Mouse (Mus musculus): ENCODE data around the gene Mphosph8. TPM values are rescaled to one million over a fixed set of nuclear protein-coding genes. Genes with fewer than 3 reads are reported as not detected.
A peak's percentile ranks its signal among the peaks of the same experiment; 100 is the strongest.

Mphosph8 gene
- polyA plus RNA-seq, 1 experiment from 2014 or later = 34.8 TPM

DNA sequence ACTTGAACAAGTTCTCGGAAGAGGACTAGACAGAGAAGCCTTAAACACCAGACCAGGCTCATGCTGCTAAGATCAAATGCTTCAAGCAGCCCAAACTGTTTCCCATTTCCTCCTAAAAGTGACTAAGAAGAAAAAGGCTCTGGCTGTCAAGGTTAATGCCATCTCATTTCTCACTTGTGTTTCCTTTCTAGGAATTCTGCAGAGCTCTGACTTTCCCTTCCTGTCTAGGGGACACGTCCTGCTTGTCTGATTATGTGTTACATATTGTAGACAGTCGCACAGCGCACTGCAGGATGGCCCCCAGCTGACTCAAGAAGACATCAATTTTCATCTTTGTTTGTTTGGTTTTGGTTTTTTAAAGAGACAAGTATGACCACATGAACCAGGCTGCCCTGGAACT is 37.6 kb downstream of the Mphosph8 start:
- Histone ChIP-seq H3K27me3 (ENCODE audit: control insufficient read depth, insufficient read depth, low read length) (no peaks in the 10 kb centered on the region), H3K9me3 (replicated peaks; ENCODE audit: control insufficient read depth, low read length) (no peaks in the 10 kb centered on the region), H3K4me2 (ENCODE audit: low read depth, low read length) (no peak overlapping the region), H3K9ac (replicated peaks; ENCODE audit: low read length) (no peak overlapping the region), H3K36me3 (replicated peaks; ENCODE audit: control insufficient read depth, insufficient read depth, low read depth, low read length) (no peaks in the 10 kb centered on the region; the same call in 1 of the 2 replicates), H3K4me1 (ENCODE audit: control insufficient read depth, insufficient read depth, low read length) (no peaks in the 10 kb centered on the region), H3K4me3 (ENCODE audit: low read depth, low read length) (no peak overlapping the region), H3K27ac (replicated peaks; ENCODE audit: low read depth, low read length) (no peak overlapping the region)
- WGBS = 81% methylated on average over 4 of the region's 4 CpGs
- ATAC-seq (replicated peaks; ENCODE audit: insufficient number of reproducible peaks, low FRiP score, low TSS enrichment, low read depth) (no peak), DNase-seq (ENCODE audit: low spot score) (peak; percentile 4)

DNA sequence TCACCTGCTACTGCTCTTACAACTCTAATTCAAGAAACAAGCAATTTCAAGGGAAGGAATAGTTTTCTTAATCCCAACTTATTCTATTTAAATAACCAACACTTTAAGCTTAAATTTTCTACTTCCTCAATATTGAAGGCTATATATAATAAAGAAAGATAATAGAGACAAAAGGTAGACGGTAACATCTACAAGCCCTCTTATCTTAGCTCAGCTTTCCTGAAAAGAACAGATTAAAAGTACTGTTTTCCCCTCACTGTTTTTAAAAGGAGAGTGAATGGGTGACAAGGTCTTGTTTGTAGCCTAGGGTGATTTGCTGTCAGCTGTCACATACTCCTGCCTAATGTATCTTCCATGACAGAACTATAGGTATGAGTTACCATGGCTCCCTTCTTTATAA is 58.4 kb downstream of the Mphosph8 start:
- Histone ChIP-seq H3K9ac (replicated peaks; ENCODE audit: low read length) (no peak overlapping the region), H3K4me1 (ENCODE audit: control insufficient read depth, insufficient read depth, low read length) (no peaks in the 10 kb centered on the region), H3K4me3 (ENCODE audit: low read depth, low read length) (no peak overlapping the region), H3K9me3 (replicated peaks; ENCODE audit: control insufficient read depth, low read length) (no peaks in the 10 kb centered on the region), H3K27me3 (ENCODE audit: control insufficient read depth, insufficient read depth, low read length) (no peaks in the 10 kb centered on the region), H3K27ac (replicated peaks; ENCODE audit: low read depth, low read length) (no peak overlapping the region), H3K36me3 (replicated peaks; ENCODE audit: control insufficient read depth, insufficient read depth, low read depth, low read length) (no peaks in the 10 kb centered on the region), H3K4me2 (ENCODE audit: low read depth, low read length) (no peak overlapping the region)
- DNase-seq (ENCODE audit: low spot score) (no peak), ATAC-seq (replicated peaks; ENCODE audit: insufficient number of reproducible peaks, low FRiP score, low TSS enrichment, low read depth) (no peak)
- 84% methylated on average over 1 of the region's 1 CpGs for WGBS

DNA sequence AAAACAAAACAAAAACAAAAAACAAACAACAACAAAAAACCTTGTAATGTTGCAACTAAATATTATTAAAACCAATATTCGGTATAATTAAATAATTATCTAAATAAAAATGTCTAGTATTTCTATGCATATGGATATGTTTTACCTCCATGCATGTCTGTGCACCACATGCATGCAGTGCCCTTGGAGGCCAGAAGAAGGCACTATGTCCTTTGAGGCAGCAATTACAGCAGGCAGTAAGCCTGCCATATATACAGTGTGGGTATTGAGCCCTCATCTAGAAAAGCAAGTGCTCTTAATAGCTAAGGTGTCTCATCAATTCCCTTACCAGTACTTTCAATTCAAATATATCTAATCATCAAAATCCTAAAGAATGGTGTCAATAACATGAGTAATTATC is 72.1 kb downstream of the Mphosph8 start:
- 84% methylated on average over 1 of the region's 1 CpGs for WGBS
- Histone ChIP-seq H3K4me3 (ENCODE audit: low read depth, low read length) (no peak overlapping the region), H3K4me2 (ENCODE audit: low read depth, low read length) (no peak overlapping the region), H3K4me1 (ENCODE audit: control insufficient read depth, insufficient read depth, low read length) (no peaks in the 10 kb centered on the region), H3K9me3 (replicated peaks; ENCODE audit: control insufficient read depth, low read length) (no peaks in the 10 kb centered on the region), H3K9ac (replicated peaks; ENCODE audit: low read length) (no peak overlapping the region), H3K27me3 (ENCODE audit: control insufficient read depth, insufficient read depth, low read length) (no peaks in the 10 kb centered on the region), H3K27ac (replicated peaks; ENCODE audit: low read depth, low read length) (no peak overlapping the region), H3K36me3 (replicated peaks; ENCODE audit: control insufficient read depth, insufficient read depth, low read depth, low read length) (no peaks in the 10 kb centered on the region; the same call in 1 of the 2 replicates)
- DNase-seq (ENCODE audit: low spot score) = no peak
- ATAC-seq (replicated peaks; ENCODE audit: insufficient number of reproducible peaks, low FRiP score, low TSS enrichment, low read depth) = no peak

Other genes with a start within 250 kb of the Mphosph8 start
- gene Cenpj, start 92.8 kb upstream of the Mphosph8 start, polyA plus RNA-seq (2014; fragmentation: Nextera tagmentation; extraction: Ambion mirVana) = 21.7 and 26.0 TPM in 2 replicates
- 1.0 and 1.3 TPM in 2 replicates for gene Parp4, start 92.6 kb upstream of the Mphosph8 start, polyA plus RNA-seq (2014; fragmentation: Nextera tagmentation; extraction: Ambion mirVana)
- gene Pspc1, start 110.1 kb downstream of the Mphosph8 start, polyA plus RNA-seq (2014; fragmentation: Nextera tagmentation; extraction: Ambion mirVana) = 59.6 and 60.2 TPM in 2 replicates
- gene Zmym5, start 143.5 kb downstream of the Mphosph8 start, polyA plus RNA-seq (2014; fragmentation: Nextera tagmentation; extraction: Ambion mirVana) = 24.2 and 26.2 TPM in 2 replicates
- gene Zmym2, start 218.4 kb downstream of the Mphosph8 start, polyA plus RNA-seq (2014; fragmentation: Nextera tagmentation; extraction: Ambion mirVana) = 63.0 and 65.3 TPM in 2 replicates